Comparison of ENCODE assay signal across 11 mouse cellular contexts in the genomic region with DNA sequence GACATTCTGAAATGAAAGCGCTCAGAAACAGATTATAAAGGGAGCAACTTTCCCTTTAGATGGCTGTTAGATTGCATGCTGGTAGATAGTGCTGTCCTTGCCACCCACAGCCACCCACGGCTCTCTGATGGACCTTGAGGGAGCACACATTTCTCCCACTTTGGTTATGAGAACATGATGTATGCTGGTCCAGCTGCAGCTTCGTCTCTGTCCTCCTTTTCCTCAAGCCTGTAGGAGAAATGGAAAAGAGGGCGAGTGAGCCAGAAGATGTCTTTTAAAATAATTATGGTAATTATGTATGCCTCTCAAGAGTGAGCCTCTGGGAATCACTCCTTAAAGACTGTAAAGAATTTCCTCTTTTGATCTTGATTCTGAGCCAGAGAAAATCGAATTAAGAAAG. TPM values are rescaled to one million over a fixed set of nuclear protein-coding genes. Genes with fewer than 3 reads are reported as not detected.
DNase-seq lines count a peak whose midpoint lies in the region; ATAC-seq lines count a peak whose summit lies in the region.
"Had no signal": no experiment of that assay in that cellular context is flagged by ENCODE, and none has a peak within 500 bp of the region (broad histone marks: within the 10 kb centered on the region; RNA-seq: fewer than 3 reads in every experiment).

No protein-coding gene starts in this region.

- H3K4me3 ChIP-seq in hindbrain, embryonic 13.5 days, result no peak overlapping the region
- no peak overlapping the region for H3K4me3 ChIP-seq in hindbrain, embryonic 14.5 days (replicated peaks; ENCODE audit: low read length)
- H3K4me3 ChIP-seq: heart, embryonic 13.5 days; limb, embryonic 12.5 days had no signal

- H3K4me1 ChIP-seq in hindbrain, embryonic 13.5 days (replicated peaks), result peaks cover 23% of the 10 kb centered on the region
- peaks cover 9% of the 10 kb centered on the region for H3K4me1 ChIP-seq in hindbrain, embryonic 14.5 days (replicated peaks; ENCODE audit: control insufficient read depth, insufficient read depth, low read length)

- H3K4me2 ChIP-seq in hindbrain, embryonic 13.5 days, result no peak overlapping the region
- H3K4me2 ChIP-seq in hindbrain, embryonic 14.5 days (replicated peaks), result no peak overlapping the region
- H3K4me2 ChIP-seq: heart, embryonic 13.5 days; limb, embryonic 12.5 days had no signal

- no peaks in the 10 kb centered on the region for H3K9me3 ChIP-seq in hindbrain, embryonic 13.5 days
- H3K9me3 ChIP-seq in hindbrain, embryonic 14.5 days (ENCODE audit: control insufficient read depth, low read length), result no peaks in the 10 kb centered on the region
- H3K9me3 ChIP-seq: heart, embryonic 13.5 days; limb, embryonic 12.5 days had no signal

- no peak for DNase-seq in hindbrain, embryonic 14.5 days (ENCODE audit: low spot score)
- peak; percentile 89 for DNase-seq in right cerebral cortex, adult 18-20 months
- no peak for DNase-seq in right cerebral cortex, postnatal 4 days
- peak; percentile 70 to 80 for DNase-seq in left cerebral cortex, adult 9 months (ENCODE audit: low spot score in 2 of 2)
- DNase-seq in spleen, postnatal 4 days (ENCODE audit: low spot score in 2 of 2), result no peak
- DNase-seq: lung, adult 2 months had no signal

- 46% methylated on average over 5 of the region's 5 CpGs for WGBS in hindbrain, embryonic 13.5 days
- WGBS in hindbrain, embryonic 14.5 days, result 57% methylated on average over 5 of the region's 5 CpGs

- no peak for ATAC-seq in hindbrain, embryonic 13.5 days (ENCODE audit: low FRiP score)
- ATAC-seq in hindbrain, embryonic 14.5 days (ENCODE audit: low FRiP score), result no peak
- no peak for ATAC-seq in megakaryocyte-erythroid progenitor cell, adult 5-6 weeks (replicated peaks; ENCODE audit: low FRiP score, low TSS enrichment, poor library complexity, severe bottlenecking)
- no peak for ATAC-seq in inflammation-experienced regulatory T-cells, adult 6 months

- no peak overlapping the region for H3K9ac ChIP-seq in hindbrain, embryonic 13.5 days
- no peak overlapping the region for H3K9ac ChIP-seq in hindbrain, embryonic 14.5 days
- H3K9ac ChIP-seq: heart, embryonic 13.5 days; limb, embryonic 12.5 days had no signal

- H3K27me3 ChIP-seq in hindbrain, embryonic 13.5 days, result no peaks in the 10 kb centered on the region
- H3K27me3 ChIP-seq in hindbrain, embryonic 14.5 days (ENCODE audit: control insufficient read depth, insufficient read depth, low read length), result no peaks in the 10 kb centered on the region
- H3K27me3 ChIP-seq: heart, embryonic 13.5 days; limb, embryonic 12.5 days had no signal

- H3K36me3 ChIP-seq in hindbrain, embryonic 13.5 days, result no peaks in the 10 kb centered on the region
- H3K36me3 ChIP-seq in hindbrain, embryonic 14.5 days (replicated peaks; ENCODE audit: control insufficient read depth, insufficient read depth), result no peaks in the 10 kb centered on the region
- H3K36me3 ChIP-seq: heart, embryonic 13.5 days; limb, embryonic 12.5 days had no signal

- peak overlapping the region; percentile 32; the same call in 1 of the 2 replicates for H3K27ac ChIP-seq in hindbrain, embryonic 13.5 days
- H3K27ac ChIP-seq in hindbrain, embryonic 14.5 days, result no peak overlapping the region
- H3K27ac ChIP-seq: heart, embryonic 13.5 days; limb, embryonic 12.5 days had no signal

RNA-seq across cellular contexts. Expression of a gene that starts 59.7 kb away (rescaled TPM):
- polyA plus RNA-seq in hindbrain, embryonic 13.5 days (2015; fragmentation: Nextera tagmentation; extraction: Ambion mirVana), result 10.7 and 12.7 TPM in 2 replicates
- 14.6 and 15.4 TPM in 2 replicates for polyA plus RNA-seq in hindbrain, embryonic 14.5 days (2014; fragmentation: Nextera tagmentation; extraction: Ambion mirVana)
- 8.9 and 10.7 TPM in 2 replicates for total RNA-seq in megakaryocyte-erythroid progenitor cell, adult 5-6 weeks (2014; fragmentation: Nextera tagmentation)
- 2.3 and 3.7 TPM in 2 replicates for total RNA-seq in megakaryocyte-erythroid progenitor cell, adult 5-6 weeks (2017)
- polyA plus RNA-seq in inflammation-experienced regulatory T-cells, adult 6 months (2017; shearing (Covaris generic)), result 10 to 100 TPM in 2 of 3 experiments, 1 to 10 TPM in 1; 10.0 to 16.4 (median 14.8) TPM

Comparison
In these comparisons a context has a peak if more than half of its experiments do, and no peak if none do; other contexts are left out.
1. DNase-seq: peak in right cerebral cortex, adult 18-20 months (single experiment) and left cerebral cortex, adult 9 months (2 of 2); none in hindbrain, embryonic 14.5 days (single experiment), right cerebral cortex, postnatal 4 days (single experiment) and spleen, postnatal 4 days (0 of 2).